Mouse (Mus musculus) lung, postnatal 14 days (tissue): Measurements from ENCODE around the gene Gm20696.

Experiments used
- DNase-seq: peaks from one replicate; pipeline ENCODE4 v3.0.0; 2021

Gene Gm20696

DNA sequence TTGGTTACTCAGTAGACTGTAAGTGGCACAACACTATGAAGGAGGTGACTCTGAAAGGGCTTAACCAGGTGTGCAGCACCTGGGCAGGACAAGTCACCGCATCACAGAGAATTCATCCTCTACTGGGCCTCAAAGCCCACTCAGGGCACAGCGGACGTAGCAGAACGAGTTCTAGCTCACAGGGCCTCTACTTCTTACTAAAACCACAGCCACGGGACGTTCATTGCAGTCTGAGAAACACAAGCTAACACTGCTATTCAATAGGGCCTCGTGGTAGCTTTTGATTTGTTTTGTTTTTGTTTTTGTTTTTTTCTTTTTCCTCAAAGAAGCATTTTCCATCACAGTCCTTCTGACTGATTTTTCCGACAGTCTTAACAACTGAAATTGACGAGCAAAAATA is 233.6 kb downstream of the Gm20696 start:
- DNase-seq, result no peak

DNA sequence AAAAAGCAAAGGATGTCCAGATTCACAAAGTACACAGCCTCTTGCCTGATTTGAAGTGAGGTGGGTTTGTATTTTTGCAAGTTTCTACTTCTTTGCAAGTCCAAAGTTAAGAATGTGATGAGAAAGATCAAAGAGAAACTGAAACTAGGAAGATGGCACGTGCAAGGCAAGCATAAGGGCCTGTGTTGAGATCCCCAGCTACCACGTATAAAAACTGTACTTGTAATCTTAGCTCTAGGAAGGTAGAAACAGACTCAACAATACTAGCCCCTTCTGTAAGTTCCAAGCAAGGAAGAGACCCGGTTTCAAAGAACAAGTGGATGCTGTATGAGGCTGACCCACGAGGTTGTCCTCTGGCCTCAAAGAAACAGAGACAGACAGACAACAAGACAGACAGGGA is 234.7 kb downstream of the Gm20696 start:
- DNase-seq, result no peak

DNA sequence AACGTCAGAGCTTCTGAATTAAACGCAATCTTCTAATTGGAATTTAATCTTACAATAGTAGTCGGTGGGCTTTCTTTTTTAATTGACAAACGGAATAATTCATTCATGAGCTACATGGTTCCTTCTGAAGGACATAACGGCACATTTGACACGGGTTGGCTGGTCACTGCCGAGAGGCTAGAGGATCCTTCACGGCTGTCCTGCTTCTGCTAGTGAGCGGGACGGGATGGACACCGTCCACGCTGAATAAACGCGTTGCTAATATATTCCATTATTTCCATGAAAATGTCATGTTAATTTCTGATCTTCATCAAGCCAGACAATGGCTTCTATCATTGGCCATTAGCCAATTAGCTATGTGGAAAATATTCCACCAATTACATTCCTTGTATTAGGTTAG is 236.0 kb downstream of the Gm20696 start:
- no peak for DNase-seq

DNA sequence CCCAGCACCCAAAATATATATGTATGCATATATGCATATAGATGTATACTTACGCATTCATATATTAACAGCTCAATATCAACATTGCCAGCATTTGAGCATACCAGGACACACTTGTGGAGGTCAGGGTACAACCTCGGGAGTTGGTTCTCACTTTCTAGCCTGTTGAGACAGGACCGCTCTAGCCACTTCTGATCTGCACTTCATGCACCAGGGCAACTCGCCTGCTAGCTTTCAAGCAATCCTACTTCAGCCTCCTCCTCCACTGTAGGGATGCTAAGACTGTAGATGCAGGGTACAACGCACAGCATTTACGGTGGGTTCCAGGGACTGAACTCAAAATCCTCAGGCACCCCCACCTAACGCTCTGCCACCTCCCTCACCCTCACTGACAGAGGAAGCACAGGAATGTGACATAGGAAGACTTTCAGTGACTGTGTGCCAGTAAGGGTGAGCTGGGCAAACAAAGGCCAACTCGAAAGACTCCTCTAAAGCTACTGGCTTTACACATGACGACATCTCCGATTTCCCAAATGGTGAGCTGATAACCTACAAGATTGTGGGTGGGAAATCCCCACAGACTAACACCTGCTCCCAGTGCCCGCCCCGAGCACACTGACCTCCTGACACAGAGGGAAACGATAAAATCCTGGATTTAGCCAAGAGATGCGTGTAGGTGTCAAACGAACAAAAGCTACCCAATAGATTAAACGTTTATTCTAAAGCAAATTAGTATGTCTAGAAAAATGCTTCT is 237.0 kb downstream of the Gm20696 start:
- no peak for DNase-seq

DNA sequence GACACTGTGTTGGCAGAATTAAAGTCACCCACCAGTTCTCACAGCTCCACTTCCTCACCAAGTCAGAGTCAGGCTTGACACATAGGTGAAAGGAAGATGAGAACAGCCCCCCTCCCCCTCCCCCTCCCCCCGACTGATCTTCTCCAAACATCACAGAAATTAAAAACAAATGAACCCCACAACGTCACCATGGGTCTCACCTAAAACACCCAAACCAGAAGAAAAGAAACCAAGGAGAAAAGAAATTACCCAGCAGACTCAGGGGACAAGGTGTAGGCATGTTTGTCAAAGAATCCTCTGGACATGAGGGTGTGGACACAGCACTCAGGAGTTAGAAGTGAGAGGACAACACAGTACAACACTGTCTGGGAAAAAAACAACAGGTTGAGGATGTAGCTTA is 237.6 kb downstream of the Gm20696 start:
- no peak for DNase-seq

DNA sequence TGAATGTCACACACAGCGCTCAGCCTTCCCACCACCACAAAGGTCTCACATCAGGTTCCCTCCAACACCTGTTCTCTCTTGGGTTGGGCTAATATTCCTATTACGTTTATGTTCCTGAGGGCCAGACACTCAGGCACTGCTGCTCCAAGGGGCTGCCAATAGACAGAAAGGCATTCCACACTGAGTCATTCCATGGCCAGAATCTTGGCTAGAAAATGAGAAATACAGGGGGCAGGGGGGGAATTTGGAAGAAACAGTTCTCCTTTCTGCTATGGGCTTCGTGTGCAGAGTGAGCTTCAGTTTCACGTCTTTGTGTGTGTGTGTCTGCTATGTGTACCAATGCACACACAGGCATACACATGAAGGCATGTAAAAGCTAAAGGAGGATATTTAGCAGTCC is 239.3 kb downstream of the Gm20696 start:
- no peak for DNase-seq

DNA sequence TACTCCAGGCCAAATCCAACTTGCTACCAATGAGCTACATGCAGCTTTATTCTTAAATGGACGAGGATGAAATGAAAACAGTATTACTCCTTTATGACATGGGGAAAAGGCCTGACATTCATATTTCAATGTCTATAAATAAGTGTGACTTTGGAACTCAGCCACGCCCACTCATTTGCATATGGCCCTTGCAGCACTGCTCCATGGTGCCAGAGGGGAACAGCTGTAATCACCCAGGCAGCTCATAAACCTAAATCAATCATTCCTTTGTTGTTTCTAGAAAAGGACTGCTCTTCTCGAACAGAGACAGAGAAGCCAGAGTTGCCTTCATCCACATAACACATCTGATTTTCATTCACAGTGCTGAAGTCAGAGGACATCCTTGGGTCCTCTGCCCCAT is 241.6 kb downstream of the Gm20696 start:
- no peak for DNase-seq

DNA sequence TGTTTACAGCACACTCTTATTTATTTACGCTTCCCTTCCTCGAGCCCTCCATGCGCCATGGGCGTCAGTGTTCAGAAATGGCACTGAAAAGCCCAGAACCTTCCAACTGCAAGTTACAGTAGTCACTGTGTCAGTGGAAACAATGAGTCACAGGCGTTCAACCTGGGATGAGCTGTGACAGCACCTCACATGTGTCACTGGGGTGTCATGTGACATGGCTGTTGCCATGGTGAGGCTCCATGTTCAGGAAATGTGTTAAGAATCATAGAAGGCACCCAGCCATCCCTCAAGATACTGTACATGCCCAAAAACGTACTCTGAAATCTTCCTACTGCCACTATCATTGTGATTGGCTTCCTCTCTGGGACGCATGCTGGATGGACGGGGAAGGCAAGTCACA is 245.9 kb downstream of the Gm20696 start:
- DNase-seq, result no peak

DNA sequence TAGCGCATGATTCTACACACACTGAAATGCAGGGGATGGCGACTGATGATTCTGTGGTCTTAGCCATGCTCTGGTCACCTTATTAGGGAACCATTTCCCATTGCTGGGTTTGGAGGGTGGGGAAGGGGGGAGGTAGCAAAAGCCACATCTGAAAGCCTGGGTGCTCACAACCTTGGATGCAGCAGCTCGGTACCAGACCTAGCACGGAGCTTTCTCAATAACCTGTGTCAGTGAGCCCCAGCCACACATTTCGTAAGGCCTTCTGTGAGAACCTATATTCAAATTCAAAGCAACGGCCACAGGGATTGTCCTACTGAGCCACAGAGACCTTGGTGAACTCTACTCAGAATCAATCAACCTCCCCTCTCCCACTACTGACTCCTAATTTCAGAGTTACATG is 254.0 kb downstream of the Gm20696 start:
- DNase-seq, result no peak

DNA sequence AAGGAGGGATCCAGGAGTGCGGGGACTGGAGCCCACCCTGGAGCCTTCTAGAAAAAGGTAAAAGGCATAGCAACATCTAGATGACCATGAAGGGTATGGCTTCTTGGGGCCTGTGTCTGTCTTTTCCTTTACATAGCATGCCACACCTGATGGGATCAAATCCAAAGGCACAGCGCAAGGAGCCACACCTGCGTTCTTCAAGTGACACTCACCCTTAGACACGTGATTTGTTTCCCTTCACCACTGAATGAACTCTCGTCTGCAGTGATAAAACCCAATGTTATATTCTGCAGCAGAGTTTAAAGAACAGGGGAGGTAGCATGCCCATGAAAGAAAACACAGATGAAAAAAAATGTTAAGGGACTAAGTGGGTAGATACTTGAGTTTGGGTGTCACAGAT is 257.0 kb downstream of the Gm20696 start:
- DNase-seq, result no peak

DNA sequence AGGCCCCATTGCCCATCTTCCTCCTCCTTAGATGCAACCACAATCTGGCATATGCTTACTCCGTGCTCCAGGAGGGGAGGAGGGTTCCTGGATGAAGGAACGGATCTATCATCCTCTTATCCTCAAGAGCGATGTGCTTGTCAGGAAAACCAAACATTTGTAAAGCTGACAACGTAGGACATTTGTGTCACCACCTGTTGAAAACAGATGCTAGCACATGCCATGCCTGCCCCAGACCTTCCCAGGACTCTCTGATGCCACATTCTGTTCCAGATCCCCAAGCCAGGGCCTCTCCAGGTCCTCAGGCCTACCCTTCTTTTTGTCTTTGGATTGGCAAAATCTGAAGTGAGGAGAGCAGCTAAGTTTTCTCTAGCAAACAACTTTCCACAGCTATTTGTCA is 257.7 kb downstream of the Gm20696 start:
- DNase-seq, result no peak

DNA sequence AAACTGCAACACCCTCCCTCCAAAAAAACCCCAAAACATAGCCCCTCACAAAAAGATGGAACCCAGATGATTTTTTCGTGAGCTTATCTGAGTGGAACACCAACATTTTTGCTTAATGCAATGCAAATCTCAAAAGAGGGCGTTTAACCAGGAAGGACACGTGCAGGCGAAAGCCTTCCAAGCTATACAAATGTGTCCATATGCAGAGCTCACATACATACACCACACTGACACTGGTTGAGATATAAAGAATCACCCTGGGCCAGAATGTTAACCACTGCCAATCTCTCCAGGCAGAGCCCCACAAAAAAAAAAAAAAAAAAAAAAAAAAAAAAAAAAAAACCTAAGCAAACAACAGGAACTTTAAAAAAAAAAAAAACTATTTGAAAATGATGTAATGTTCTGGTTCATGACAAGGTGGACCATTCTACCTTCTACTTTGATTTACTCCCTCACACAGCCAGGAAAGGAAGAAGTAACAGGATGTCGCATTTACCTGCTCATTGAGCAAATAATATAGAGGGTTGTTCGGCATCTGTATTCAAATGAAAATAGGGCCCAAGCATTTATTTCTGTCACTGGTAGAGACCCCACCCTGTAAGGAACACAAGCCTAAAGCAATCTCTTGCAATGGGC is 262.7 kb downstream of the Gm20696 start:
- DNase-seq, result no peak

DNA sequence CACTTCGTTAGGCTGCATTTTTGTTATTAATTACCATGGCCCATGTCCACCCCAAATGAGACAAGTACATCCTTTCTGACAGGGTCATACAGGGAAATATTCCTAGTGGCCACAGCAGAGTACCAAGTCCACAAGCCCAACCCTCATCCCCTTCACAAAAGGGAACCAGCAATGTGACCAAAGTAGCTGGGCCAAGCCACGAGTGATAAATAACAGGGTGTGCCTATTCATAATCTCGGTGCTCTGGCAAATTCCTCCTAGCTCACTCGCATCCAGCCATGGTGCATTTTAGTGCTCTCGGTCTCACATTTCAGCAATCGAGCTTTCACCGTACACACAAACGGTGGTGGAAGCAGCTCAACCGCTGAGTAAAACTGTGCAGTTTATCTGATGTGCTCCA is 263.7 kb downstream of the Gm20696 start:
- DNase-seq, result no peak

DNA sequence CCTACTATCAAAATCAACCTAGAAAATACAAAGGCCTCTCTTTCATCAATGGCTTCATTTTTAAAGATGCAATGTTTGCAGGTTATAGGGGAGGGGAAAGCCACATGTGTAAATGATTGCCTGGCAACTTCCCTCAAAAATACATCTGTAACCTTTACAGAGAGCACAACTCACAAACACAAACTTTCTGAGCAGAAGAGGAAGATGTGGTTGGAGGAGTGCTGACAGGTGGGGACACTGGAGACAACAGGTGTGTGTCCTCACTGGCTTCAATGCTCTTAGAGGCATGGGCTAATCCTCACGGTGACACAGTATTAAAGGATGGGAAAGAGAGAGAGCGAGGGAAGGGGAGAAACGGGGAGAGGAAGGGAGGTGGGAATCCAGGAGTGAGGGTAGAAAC is 264.2 kb downstream of the Gm20696 start:
- DNase-seq, result no peak

DNA sequence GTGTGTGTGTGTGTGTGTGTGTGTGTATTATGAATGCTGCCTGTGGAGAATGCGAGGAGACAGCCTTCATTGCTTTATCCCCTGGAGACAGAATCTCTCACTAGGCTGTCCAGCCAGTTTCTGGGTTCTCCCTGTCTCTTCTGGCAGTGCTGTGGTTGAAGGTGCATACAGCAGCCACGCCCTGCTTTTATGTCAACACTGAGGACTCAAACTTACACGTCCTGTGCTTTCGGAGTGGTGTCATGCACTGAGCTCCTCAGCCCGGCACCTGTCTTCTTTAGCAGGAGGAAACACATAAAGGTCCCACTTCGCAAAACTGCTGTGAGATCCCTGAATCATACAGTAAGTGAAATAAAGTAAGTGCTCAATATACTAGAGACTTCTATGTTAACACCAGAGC is 264.8 kb downstream of the Gm20696 start:
- no peak for DNase-seq

DNA sequence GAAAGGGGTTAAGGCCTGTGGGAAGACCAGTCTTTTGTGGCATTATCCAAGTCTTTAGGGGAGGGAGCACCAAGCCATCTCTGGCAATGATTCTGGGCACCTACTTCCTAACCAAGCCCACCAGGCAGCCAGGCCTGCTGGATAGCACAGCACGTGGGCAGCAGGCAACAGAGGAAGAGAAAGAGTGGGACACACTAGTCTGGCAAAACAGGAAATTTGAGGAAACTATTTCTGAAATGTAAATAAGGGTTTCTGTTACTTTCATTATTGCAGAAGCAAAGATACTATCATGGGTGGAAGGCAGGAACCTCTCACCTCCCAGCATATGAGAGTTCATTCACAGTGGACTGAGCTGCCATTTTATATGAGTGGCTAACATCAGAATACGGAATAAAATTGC is 265.4 kb downstream of the Gm20696 start:
- DNase-seq, result no peak

DNA sequence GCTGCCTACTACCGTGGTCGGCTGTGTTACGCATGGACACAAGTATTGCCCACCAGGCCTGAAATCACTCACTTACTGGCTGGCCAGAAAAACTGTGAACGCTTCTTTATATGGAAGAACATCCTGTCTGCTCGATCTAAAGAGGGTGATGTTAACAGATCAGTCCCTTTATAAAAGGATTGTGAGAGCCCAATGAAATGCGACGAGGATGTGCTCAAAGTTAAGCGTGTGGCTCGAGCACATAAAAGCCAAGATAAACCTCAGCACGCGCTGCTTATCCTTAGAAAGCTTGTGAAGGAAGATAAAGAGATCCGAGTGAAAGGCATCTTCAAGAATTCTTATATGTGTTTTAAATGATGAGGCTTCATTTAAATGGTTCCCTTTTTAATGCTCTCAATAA is 270.9 kb downstream of the Gm20696 start:
- DNase-seq, result no peak

DNA sequence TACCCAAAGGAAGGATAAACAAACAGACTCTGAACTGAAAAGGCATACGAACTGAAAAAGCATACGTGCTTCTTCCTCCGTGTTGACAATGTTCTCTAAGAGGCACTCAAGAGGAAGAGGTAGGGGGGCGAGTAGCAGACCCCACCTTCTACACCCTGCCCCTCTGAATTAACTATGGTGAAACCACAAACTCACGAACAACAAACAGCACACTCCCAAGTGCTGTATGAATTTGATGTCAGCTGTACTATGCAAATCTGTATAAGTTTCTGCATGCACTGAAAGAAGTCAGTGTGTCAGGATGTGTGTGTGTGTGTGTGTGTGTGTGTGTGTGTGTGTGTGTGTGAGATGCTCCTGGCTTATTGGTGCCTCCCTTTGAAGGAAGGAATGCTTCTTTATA is 271.8 kb downstream of the Gm20696 start:
- no peak for DNase-seq

DNA sequence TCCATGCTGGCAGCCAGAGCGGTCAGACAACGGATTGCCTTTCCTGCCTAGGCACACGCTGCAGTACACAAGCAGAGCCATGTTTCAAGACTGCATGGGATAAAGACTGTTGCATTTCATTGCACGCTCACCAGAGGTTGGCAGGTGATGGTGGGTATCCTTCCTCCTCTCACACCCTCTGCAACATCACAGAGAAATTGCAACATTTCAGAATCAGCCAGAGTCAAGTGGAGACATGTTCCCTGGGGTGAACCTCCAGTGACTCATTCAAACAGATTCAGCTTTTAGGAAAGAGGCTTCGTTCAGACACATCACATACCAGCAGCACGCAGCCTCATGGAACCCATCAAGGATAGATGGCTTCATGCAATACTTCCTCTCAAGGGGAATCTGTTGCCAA is 274.1 kb downstream of the Gm20696 start:
- no peak for DNase-seq

DNA sequence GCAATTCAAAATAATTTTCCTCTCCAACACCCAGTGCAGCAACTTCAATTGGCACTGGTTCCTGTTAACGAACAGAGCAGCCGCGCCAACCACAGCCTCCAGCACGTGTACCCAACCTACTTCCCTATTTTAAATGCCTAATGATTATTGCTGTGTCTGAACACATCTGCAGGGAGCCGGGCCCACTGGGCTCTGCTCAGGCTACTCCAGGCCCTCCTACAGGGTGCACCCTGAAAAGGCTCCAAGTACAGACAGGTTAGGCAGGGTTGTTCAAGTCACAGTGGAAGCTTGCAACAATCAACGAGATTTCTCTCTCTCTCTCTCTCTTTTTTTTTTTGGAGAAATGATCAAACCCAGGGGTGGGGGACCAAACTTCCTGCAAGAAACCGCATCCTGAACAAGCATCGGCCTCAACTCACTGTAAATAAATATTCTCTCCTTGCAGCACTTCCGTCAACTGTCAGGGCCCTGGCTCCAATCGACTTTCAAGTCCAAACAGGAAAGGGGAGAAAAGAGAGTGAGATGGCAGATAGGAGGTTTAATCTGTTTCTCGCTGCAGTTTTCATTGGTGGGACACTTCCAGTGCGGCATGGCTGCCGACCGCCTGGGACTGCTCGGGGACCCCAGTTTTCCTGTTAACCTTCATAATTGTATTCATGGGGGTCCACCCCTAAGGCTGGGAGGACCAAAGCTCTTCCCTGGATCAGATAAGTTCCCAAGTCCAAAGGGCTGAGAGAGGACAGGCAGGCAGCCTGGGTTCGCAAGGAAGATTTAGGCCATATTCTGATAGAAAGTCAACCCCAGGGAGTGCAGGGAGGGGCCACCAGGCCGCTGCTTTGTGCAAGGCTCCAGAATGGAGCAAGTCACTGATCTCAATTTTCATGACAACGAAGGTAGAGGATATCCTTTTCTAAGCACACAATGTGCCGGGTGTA is 277.6 kb downstream of the Gm20696 start:
- DNase-seq, result peak; percentile 52

DNA sequence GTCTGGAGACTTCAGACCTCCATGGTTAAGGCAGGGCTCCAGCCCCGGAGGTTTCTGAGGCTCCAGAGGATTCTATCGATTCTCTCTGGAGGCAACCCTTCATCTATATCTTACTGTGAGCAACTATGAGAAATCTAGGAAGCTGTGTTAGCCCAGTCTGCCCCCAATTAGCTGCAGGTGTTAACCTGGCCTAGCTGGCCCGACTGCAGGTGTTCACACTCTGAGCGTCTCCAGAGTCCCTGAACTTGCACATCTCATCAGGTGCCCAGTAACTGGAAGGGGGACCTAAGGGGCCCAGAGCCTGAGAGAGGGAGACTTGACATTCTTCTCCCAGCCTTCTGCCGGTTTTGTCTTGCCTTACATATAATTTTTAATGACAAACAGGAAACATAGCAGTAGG is 278.6 kb downstream of the Gm20696 start:
- no peak for DNase-seq

DNA sequence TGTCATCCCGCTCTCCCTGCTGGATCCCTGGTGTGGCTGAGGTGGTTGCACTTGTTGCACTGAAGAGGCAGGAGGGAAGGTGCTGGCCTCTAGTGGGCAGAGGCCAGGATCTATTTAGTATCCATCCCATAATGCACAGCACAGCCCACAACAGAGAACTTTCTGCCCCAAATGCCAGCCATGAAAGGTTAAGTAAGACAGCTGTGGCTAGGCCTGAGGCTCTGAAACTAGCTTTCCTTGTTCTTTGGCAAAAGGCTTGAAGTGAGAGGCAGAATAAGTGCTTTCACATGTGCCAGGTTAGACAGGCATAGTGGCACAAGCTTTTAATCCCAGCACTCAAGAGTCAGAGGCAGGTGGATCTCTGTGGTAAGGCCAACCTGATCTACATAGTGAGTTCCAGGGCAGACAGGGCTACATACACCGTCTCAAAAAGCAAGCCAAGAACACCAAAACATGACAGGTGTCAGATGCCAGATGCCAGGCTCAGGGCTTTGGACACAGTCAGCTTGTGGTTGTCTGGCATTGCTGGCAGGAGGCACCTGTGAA is 281.5 kb downstream of the Gm20696 start:
- peak; percentile 48 for DNase-seq

DNA sequence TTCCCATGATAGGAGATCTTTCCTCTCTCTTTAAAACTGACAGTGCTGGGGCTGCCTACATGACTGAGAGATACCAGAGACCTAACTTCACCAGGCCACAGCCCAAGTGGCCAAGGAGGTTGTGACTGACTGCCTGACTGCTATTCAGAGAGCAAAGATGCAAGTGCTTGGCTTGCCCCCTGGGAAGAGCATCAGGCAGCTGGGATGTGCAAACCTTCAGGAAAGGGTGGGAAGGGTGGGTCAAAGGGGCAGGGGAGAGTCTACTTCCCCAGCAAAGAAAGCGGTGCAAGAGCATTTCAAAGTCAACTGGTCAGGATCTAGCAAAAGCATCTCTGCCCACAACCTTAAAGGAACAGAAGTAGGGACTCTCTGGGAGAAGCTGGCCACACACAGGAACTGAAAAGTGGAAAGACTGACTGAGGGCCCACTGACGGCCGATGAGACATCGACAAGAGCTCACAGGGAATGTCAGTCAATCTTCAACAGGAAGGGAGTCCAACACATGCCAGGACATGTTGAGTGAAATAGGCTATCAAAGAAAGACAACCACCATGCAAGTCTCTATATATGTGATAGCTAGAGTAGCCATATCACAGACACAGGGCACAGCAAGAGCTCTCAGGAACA is 282.6 kb downstream of the Gm20696 start:
- no peak for DNase-seq
